Comparison of ENCODE assay signal across 8 mouse cellular contexts in the genomic region with DNA sequence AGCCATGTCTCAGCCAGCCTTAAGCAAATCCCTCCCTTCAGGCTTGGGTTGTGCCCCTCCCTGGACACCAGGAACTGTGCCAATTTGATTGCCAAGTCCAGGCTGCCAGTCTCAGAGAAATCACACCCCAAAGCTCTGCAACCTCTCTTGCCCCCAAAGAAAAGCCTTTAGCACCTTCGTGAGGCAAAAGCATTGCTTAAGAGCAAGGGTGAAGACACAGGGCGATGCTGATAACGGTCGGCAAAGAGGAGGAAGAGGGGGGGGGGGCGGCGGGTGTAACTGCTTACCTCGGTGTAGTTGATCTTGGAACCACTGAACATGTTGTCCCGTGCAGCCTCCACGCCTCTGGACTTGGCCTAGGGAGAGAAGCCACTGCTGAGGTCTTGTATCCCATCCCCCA. TPM values are rescaled to one million over a fixed set of nuclear protein-coding genes. Genes with fewer than 3 reads are reported as not detected.
DNase-seq lines count a peak whose midpoint lies in the region; ATAC-seq and TF ChIP-seq lines count a peak whose summit lies in the region.

No protein-coding gene starts in this region.

- H3K27ac ChIP-seq in bone marrow, adult 2 months (ENCODE audit: control insufficient read depth, insufficient read depth, low read depth, low read length, poor library complexity), result peak overlapping the region; percentile 59
- no peak overlapping the region for H3K27ac ChIP-seq in neural tube, embryonic 12.5 days

- peak overlapping the region; percentile 72; the same call in 1 of the 2 replicates for H3K9ac ChIP-seq in neural tube, embryonic 12.5 days

- no peak for TF ChIP-seq CTCF in bone marrow, adult 2 months (IDR thresholded peaks at IDR 0.05; ENCODE audit: control insufficient read depth, insufficient read depth, low read length)

- 22% methylated on average over 9 of the region's 9 CpGs for WGBS in bone marrow, adult 2 months
- 68% methylated on average over 9 of the region's 9 CpGs for WGBS in neural tube, embryonic 12.5 days

- peak; percentile 28 for ATAC-seq in granulocyte monocyte progenitor cell, adult 5-6 weeks (replicated peaks; ENCODE audit: poor library complexity, severe bottlenecking)
- no peak for ATAC-seq in neural tube, embryonic 12.5 days (ENCODE audit: low FRiP score, low read depth)
- no peak for ATAC-seq in monocyte, adult 5-6 weeks (replicated peaks; ENCODE audit: insufficient number of reproducible peaks, low FRiP score, low TSS enrichment, poor library complexity, severe bottlenecking)

- H3K27me3 ChIP-seq in neural tube, embryonic 12.5 days (replicated peaks), result no peaks in the 10 kb centered on the region

- peak; percentile 91 for DNase-seq in heart, adult 11 months
- DNase-seq in heart, adult 8-10 months (ENCODE audit: low spot score), result no peak
- peak; percentile 45 for DNase-seq in liver
- no peak for DNase-seq in right cerebral cortex, postnatal 4 days

- H3K9me3 ChIP-seq in neural tube, embryonic 12.5 days, result no peaks in the 10 kb centered on the region

- H3K4me1 ChIP-seq in bone marrow, adult 2 months (ENCODE audit: control insufficient read depth, insufficient read depth, low read length), result peaks cover 2% of the 10 kb centered on the region; the same call in 1 of the 2 replicates
- H3K4me1 ChIP-seq in neural tube, embryonic 12.5 days, result peaks cover 27% of the 10 kb centered on the region

- peak overlapping the region; percentile 81 for H3K4me2 ChIP-seq in neural tube, embryonic 12.5 days (replicated peaks)

- H3K36me3 ChIP-seq in neural tube, embryonic 12.5 days, result peaks cover 32% of the 10 kb centered on the region

- TF ChIP-seq POLR2A in bone marrow, adult 2 months (IDR thresholded peaks at IDR 0.05; ENCODE audit: borderline replicate concordance, control insufficient read depth, low read depth, low read length), result no peak

- peak overlapping the region; percentile 91 for H3K4me3 ChIP-seq in bone marrow, adult 2 months (replicated peaks; ENCODE audit: control insufficient read depth, low read depth, low read length)
- peak overlapping the region; percentile 68 for H3K4me3 ChIP-seq in neural tube, embryonic 12.5 days

RNA-seq across cellular contexts. Expression of a gene that starts 1.5 kb away (rescaled TPM):
- 100 to 1,000 TPM; 550 to 601 (median 588) TPM for total RNA-seq in heart, adult 8-10 months (2022)
- polyA plus RNA-seq in bone marrow, adult 2 months (2011; ENCODE audit: insufficient read depth, insufficient read length, low replicate concordance, missing spikeins), result 155 and 306 TPM in 2 replicates
- total RNA-seq in granulocyte monocyte progenitor cell, adult 5-6 weeks (2014; fragmentation: Nextera tagmentation), result 653 and 773 TPM in 2 replicates
- total RNA-seq in granulocyte monocyte progenitor cell, adult 5-6 weeks (2017), result 606 and 815 TPM in 2 replicates
- 273 and 294 TPM in 2 replicates for polyA plus RNA-seq in neural tube, embryonic 12.5 days (2016; fragmentation: Nextera tagmentation; extraction: Ambion mirVana)
- 219 to 290 TPM (median 277 TPM) in 3 replicates for total RNA-seq in monocyte, adult 5-6 weeks (2017)

RNA-seq across cellular contexts. Expression of a gene that starts 22.2 kb away (rescaled TPM):
- total RNA-seq in heart, adult 8-10 months (2022), result not detected
- not detected in 2 replicates for polyA plus RNA-seq in bone marrow, adult 2 months (2011; ENCODE audit: insufficient read depth, insufficient read length, low replicate concordance, missing spikeins)
- total RNA-seq in granulocyte monocyte progenitor cell, adult 5-6 weeks (2014; fragmentation: Nextera tagmentation), result not detected in 2 replicates
- not detected in 2 replicates for total RNA-seq in granulocyte monocyte progenitor cell, adult 5-6 weeks (2017)
- polyA plus RNA-seq in neural tube, embryonic 12.5 days (2016; fragmentation: Nextera tagmentation; extraction: Ambion mirVana), result 0.83 TPM in 1 of 2 replicates, not detected in the other
- total RNA-seq in monocyte, adult 5-6 weeks (2017), result not detected in 3 replicates

RNA-seq across cellular contexts. Expression of a gene that starts 32.2 kb away (rescaled TPM):
- total RNA-seq in heart, adult 8-10 months (2022), result 10 to 100 TPM; 19.2 to 21.2 (median 20.1) TPM
- 7.5 and 17.9 TPM in 2 replicates for polyA plus RNA-seq in bone marrow, adult 2 months (2011; ENCODE audit: insufficient read depth, insufficient read length, low replicate concordance, missing spikeins)
- total RNA-seq in granulocyte monocyte progenitor cell, adult 5-6 weeks (2014; fragmentation: Nextera tagmentation), result 32.8 and 40.4 TPM in 2 replicates
- 18.3 and 39.8 TPM in 2 replicates for total RNA-seq in granulocyte monocyte progenitor cell, adult 5-6 weeks (2017)
- polyA plus RNA-seq in neural tube, embryonic 12.5 days (2016; fragmentation: Nextera tagmentation; extraction: Ambion mirVana), result 66.2 and 77.8 TPM in 2 replicates
- 22.9 to 36.0 TPM (median 31.0 TPM) in 3 replicates for total RNA-seq in monocyte, adult 5-6 weeks (2017)

RNA-seq across cellular contexts. Expression of a gene that starts 59.2 kb away (rescaled TPM):
- total RNA-seq in heart, adult 8-10 months (2022), result 10 to 100 TPM; 26.8 to 32.8 (median 29.9) TPM
- polyA plus RNA-seq in bone marrow, adult 2 months (2011; ENCODE audit: insufficient read depth, insufficient read length, low replicate concordance, missing spikeins), result 50.3 and 72.5 TPM in 2 replicates
- total RNA-seq in granulocyte monocyte progenitor cell, adult 5-6 weeks (2014; fragmentation: Nextera tagmentation), result 150 and 160 TPM in 2 replicates
- 207 and 213 TPM in 2 replicates for total RNA-seq in granulocyte monocyte progenitor cell, adult 5-6 weeks (2017)
- polyA plus RNA-seq in neural tube, embryonic 12.5 days (2016; fragmentation: Nextera tagmentation; extraction: Ambion mirVana), result 219 and 231 TPM in 2 replicates
- total RNA-seq in monocyte, adult 5-6 weeks (2017), result 107 to 120 TPM (median 115 TPM) in 3 replicates

Comparison
In these comparisons a context has a peak if more than half of its experiments do, and no peak if none do; other contexts are left out.
1. DNase-seq: peak in heart, adult 11 months (single experiment) and liver (single experiment); none in heart, adult 8-10 months (single experiment) and right cerebral cortex, postnatal 4 days (single experiment).